Mouse (Mus musculus): ENCODE data around the gene Dnajc11. TPM values are rescaled to one million over a fixed set of nuclear protein-coding genes. Genes with fewer than 3 reads are reported as not detected.

Gene Dnajc11
- total RNA-seq, 2 experiments from 2014 or later, result 52.8 to 70.8 TPM

DNA sequence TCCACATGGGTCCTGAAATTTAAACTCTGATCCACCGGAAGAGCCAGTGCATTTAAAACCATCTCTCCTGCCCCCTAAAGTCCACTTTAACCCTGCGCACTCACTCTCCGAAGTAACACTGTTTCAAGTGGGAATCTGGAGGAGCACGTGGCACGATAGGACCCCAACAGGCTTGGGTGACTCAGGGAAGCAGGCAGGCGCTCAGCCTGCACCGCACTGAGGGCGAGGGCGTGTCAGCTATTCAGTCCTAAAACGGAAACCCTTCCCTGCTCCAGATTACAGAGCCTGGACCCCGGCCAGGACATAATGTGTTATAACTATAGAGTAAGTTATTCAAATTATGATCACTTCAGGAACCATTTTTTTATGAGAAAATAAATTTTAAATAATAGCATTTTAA lies 29.4 kb upstream of the Dnajc11 start:
- H3K4me3 ChIP-seq, result no peak overlapping the region
- TF ChIP-seq CTCF (IDR thresholded peaks at IDR 0.05), result no peak
- peak overlapping the region; percentile 97 for H3K27ac ChIP-seq
- intact Hi-C loops (cut with DNase I), result no loop called here
- peak; percentile 74 for DNase-seq

DNA sequence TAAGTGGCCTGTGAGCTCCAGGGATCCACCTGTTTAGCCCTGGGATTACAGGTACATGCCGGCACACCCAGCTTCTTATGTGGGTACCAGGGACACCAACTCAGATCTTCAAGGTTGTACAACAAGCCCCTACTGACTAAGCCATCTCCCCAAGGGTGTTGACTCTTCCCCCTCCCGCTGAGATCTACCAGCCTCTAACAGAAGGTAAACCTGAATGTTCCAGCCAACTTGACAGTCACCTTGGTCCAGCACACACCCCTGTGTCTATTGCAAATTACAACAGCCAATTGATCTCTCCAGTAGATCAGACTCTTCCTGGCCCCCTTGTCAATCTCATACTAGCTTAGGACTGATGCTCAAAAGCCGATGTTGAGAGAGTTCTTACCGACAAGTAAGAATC lies 27.9 kb upstream of the Dnajc11 start:
- no peak overlapping the region for H3K27ac ChIP-seq
- TF ChIP-seq CTCF (IDR thresholded peaks at IDR 0.05), result no peak
- intact Hi-C loops (cut with DNase I), result no loop called here
- H3K4me3 ChIP-seq, result no peak overlapping the region
- DNase-seq, result no peak

- Histone ChIP-seq H3K4me3 (peak overlapping the region; percentile 62), H3K27ac (peak overlapping the region; percentile 76)
- TF ChIP-seq CTCF (IDR thresholded peaks at IDR 0.05), result no peak
- intact Hi-C loops (cut with DNase I), result no loop called here
- DNase-seq, result peak; percentile 67
These were observed 25.7 kb upstream of the Dnajc11 start for GRCm38 (mm10) chr4:151907577-151908343.

- intact Hi-C loops (cut with DNase I), result no loop called here
These were observed 24.7 kb upstream of the Dnajc11 start for GRCm38 (mm10) chr4:151908809-151909208.

DNA sequence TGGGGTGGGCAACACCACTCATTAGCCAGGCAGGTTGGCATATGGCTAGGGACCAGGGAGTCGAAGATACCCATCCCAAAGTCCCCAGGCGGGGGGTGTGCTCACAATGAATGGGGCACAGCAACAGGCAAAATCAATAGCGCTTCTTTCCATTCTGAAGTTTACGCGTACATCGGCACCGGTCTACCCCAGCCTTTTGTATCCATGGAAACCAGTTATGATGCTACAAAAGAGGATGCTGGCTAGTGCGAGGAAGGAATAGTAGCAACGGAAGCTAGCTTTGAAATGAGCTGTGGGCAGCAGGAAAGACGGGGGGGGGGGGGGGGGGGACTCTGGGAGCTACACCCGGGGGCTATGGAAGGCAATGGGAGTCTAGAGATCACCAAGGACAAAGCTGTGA lies 17.2 kb upstream of the Dnajc11 start:
- no peak for DNase-seq
- no peak for TF ChIP-seq CTCF (IDR thresholded peaks at IDR 0.05)
- Histone ChIP-seq H3K27ac (no peak overlapping the region), H3K4me3 (no peak overlapping the region)
- intact Hi-C loops (cut with DNase I), result no loop called here

More at GRCm38 (mm10) chr4:151908809-151909208, 24.7 kb upstream of the Dnajc11 start:
- peak; percentile 73 for DNase-seq
- H3K4me3 ChIP-seq, result peak overlapping the region; percentile 62
- TF ChIP-seq CTCF (IDR thresholded peaks at IDR 0.05), result no peak
- peak overlapping the region; percentile 76 for H3K27ac ChIP-seq

- intact Hi-C loops (cut with DNase I), result no loop called here
- TF ChIP-seq CTCF (IDR thresholded peaks at IDR 0.05), result no peak
- DNase-seq, result peak; percentile 71
- Histone ChIP-seq H3K27ac (peak overlapping the region; percentile 77), H3K4me3 (no peak overlapping the region)
These were observed 14.2 kb upstream of the Dnajc11 start for GRCm38 (mm10) chr4:151919135-151919840.

GRCm38 (mm10) chr4:151919900-151920643 lies 13.4 kb upstream of the Dnajc11 start:
- Histone ChIP-seq H3K4me3 (peak overlapping the region; percentile 27), H3K27ac (peak overlapping the region; percentile 77)
- intact Hi-C loops (cut with DNase I), result loop anchor here (1.0 to 2.0 kb wide), 2 partner anchors 18 to 57 kb away; no protein-coding TSS in a partner anchor
- DNase-seq, result peak; percentile 74
- TF ChIP-seq CTCF (IDR thresholded peaks at IDR 0.05), result peak; percentile 93

DNA sequence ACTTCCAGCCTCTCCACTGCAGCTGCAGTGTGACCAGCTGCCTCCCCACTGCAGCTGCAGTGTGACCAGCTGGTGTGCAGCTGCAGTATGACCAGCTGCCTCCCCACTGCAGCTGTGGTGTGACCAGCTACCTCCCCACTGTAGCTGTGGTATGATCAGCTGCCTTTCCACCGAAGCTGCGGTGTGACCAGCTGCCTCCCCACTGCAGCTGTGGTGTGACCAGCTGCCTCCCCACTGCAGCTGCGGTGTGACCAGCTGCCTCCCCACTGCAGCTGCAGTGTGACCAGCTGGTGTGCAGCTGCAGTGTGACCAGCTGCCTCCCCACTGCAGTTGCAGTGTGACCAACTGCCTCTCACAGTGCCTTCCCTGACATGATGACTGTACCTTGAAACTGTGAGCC lies 11.4 kb upstream of the Dnajc11 start:
- Histone ChIP-seq H3K27ac (no peak overlapping the region), H3K4me3 (no peak overlapping the region)
- no peak for TF ChIP-seq CTCF (IDR thresholded peaks at IDR 0.05)
- no peak for DNase-seq
- intact Hi-C loops (cut with DNase I), result no loop called here

GRCm38 (mm10) chr4:151932576-151933504 lies 651 bp upstream of the Dnajc11 start:
- Histone ChIP-seq H3K4me3 (no peak overlapping the region), H3K27ac (no peak overlapping the region)
- DNase-seq, result no peak
- intact Hi-C loops (cut with DNase I), result no loop called here
- no peak for TF ChIP-seq CTCF (IDR thresholded peaks at IDR 0.05)

- peak overlapping the region; percentile 82 for H3K4me3 ChIP-seq
- no peak for DNase-seq
- H3K27ac ChIP-seq, result peak overlapping the region; percentile 94
- intact Hi-C loops (cut with DNase I), result no loop called here
- TF ChIP-seq CTCF (IDR thresholded peaks at IDR 0.05), result no peak
These were observed 703 bp downstream of the Dnajc11 start for GRCm38 (mm10) chr4:151934215-151934572.

GRCm38 (mm10) chr4:151937441-151937840 lies 4.0 kb downstream of the Dnajc11 start:
- DNase-seq, result no peak
- no peak overlapping the region for H3K27ac ChIP-seq
- intact Hi-C loops (cut with DNase I), result no loop called here
- H3K4me3 ChIP-seq, result no peak overlapping the region
- TF ChIP-seq CTCF (IDR thresholded peaks at IDR 0.05), result no peak

GRCm38 (mm10) chr4:151938089-151938488 lies 4.6 kb downstream of the Dnajc11 start:
- H3K27ac ChIP-seq, result no peak overlapping the region
- no peak overlapping the region for H3K4me3 ChIP-seq
- TF ChIP-seq CTCF (IDR thresholded peaks at IDR 0.05), result no peak
- intact Hi-C loops (cut with DNase I), result no loop called here
- no peak for DNase-seq

Data from gastrocnemius, adult 2 months (tissue).